Mouse (Mus musculus): ENCODE measurements around the gene Ubxn2a. TPM values are rescaled to one million over a fixed set of nuclear protein-coding genes. Genes with fewer than 3 reads are reported as not detected.
"Not testable (repeated sequence)": the region's sequence is repeated elsewhere in the genome, so short reads cannot be mapped to it uniquely, and the experiment has no call there.

The Ubxn2a gene
- polyA plus RNA-seq, 1 experiment from 2014 or later, result 35.8 TPM

- not testable (repeated sequence) for H3K9ac ChIP-seq; H3K27ac ChIP-seq; H3K36me3 ChIP-seq; H3K4me2 ChIP-seq; H3K4me3 ChIP-seq (replicated peaks); H3K9me3 ChIP-seq (replicated peaks); H3K27me3 ChIP-seq; DNase-seq; ATAC-seq (ENCODE audit: low read depth)
- H3K4me1 ChIP-seq (replicated peaks), result peaks cover 19% of the 10 kb centered on the region
- WGBS (ENCODE audit: insufficient replicate concordance), result 90% methylated on average over 1 of the region's 1 CpGs
These were observed 3.0 kb upstream of the Ubxn2a start for GRCm38 (mm10) chr12:4910496-4910895.

- ATAC-seq (ENCODE audit: low read depth) (no peak), DNase-seq (no peak)
- H3K9ac ChIP-seq, result peak overlapping the region; percentile 97; the same call in 1 of the 2 replicates
- H3K4me2 ChIP-seq, result peak overlapping the region; percentile 82
- peak overlapping the region; percentile 89 for H3K4me3 ChIP-seq (replicated peaks)
- peaks cover 10% of the 10 kb centered on the region for H3K36me3 ChIP-seq
- H3K4me1 ChIP-seq (replicated peaks), result peaks cover 33% of the 10 kb centered on the region
- no peaks in the 10 kb centered on the region for H3K27me3 ChIP-seq
- H3K27ac ChIP-seq, result no peak overlapping the region; the same call in 1 of the 2 replicates
- WGBS (ENCODE audit: insufficient replicate concordance), result 82% methylated on average over 7 of the region's 7 CpGs
- no peaks in the 10 kb centered on the region for H3K9me3 ChIP-seq (replicated peaks)
These were observed 886 bp upstream of the Ubxn2a start for GRCm38 (mm10) chr12:4908391-4908790.

GRCm38 (mm10) chr12:4906476-4906875 lies 1.0 kb downstream of the Ubxn2a start:
- ATAC-seq (ENCODE audit: low read depth), result no peak
- WGBS (ENCODE audit: insufficient replicate concordance), result 13% methylated on average over 7 of the region's 7 CpGs
- peaks cover 21% of the 10 kb centered on the region for H3K36me3 ChIP-seq

GRCm38 (mm10) chr12:4905946-4906345 lies 1.6 kb downstream of the Ubxn2a start:
- H3K4me3 ChIP-seq (replicated peaks), result peak overlapping the region; percentile 89
- 54% methylated on average over 7 of the region's 7 CpGs for WGBS (ENCODE audit: insufficient replicate concordance)
- no peak for ATAC-seq (ENCODE audit: low read depth)
- H3K9ac ChIP-seq, result peak overlapping the region; percentile 97
- H3K4me2 ChIP-seq, result peak overlapping the region; percentile 82
- H3K36me3 ChIP-seq, result peaks cover 25% of the 10 kb centered on the region
- H3K27me3 ChIP-seq, result no peaks in the 10 kb centered on the region
- H3K27ac ChIP-seq, result peak overlapping the region; percentile 97
- H3K9me3 ChIP-seq (replicated peaks), result no peaks in the 10 kb centered on the region
- DNase-seq, result no peak
- peaks cover 33% of the 10 kb centered on the region for H3K4me1 ChIP-seq (replicated peaks)

More at GRCm38 (mm10) chr12:4906476-4906875, 1.0 kb downstream of the Ubxn2a start:
- peaks cover 33% of the 10 kb centered on the region for H3K4me1 ChIP-seq (replicated peaks)
- H3K27me3 ChIP-seq, result no peaks in the 10 kb centered on the region
- peak overlapping the region; percentile 97 for H3K9ac ChIP-seq
- H3K27ac ChIP-seq, result peak overlapping the region; percentile 97
- H3K4me3 ChIP-seq (replicated peaks), result peak overlapping the region; percentile 89
- no peak for DNase-seq
- H3K4me2 ChIP-seq, result peak overlapping the region; percentile 82
- H3K9me3 ChIP-seq (replicated peaks), result no peaks in the 10 kb centered on the region

GRCm38 (mm10) chr12:4898024-4898423 lies 9.5 kb downstream of the Ubxn2a start:
- Histone ChIP-seq H3K27me3 (no peaks in the 10 kb centered on the region), H3K9me3 (replicated peaks) (no peaks in the 10 kb centered on the region), H3K4me2 (no peak overlapping the region), H3K9ac (no peak overlapping the region), H3K4me1 (replicated peaks) (0 out of 2 replicates have a peak, but pooled peaks cover 7% of the 10 kb centered on the region), H3K4me3 (replicated peaks) (no peak overlapping the region), H3K27ac (no peak overlapping the region), H3K36me3 (peaks cover 35% of the 10 kb centered on the region)
- ATAC-seq (ENCODE audit: low read depth) (no peak), DNase-seq (no peak)
- 91% methylated on average over 5 of the region's 5 CpGs for WGBS (ENCODE audit: insufficient replicate concordance)

GRCm38 (mm10) chr12:4889891-4890290 lies 17.6 kb downstream of the Ubxn2a start:
- H3K36me3 ChIP-seq, result peaks cover 53% of the 10 kb centered on the region
- H3K27ac ChIP-seq, result no peak overlapping the region
- DNase-seq, result no peak
- ATAC-seq (ENCODE audit: low read depth), result no peak
- no peaks in the 10 kb centered on the region for H3K9me3 ChIP-seq (replicated peaks)
- H3K9ac ChIP-seq, result no peak overlapping the region
- H3K27me3 ChIP-seq, result no peaks in the 10 kb centered on the region
- H3K4me3 ChIP-seq (replicated peaks), result no peak overlapping the region
- H3K4me2 ChIP-seq, result no peak overlapping the region
- 47% methylated on average over 1 of the region's 1 CpGs for WGBS (ENCODE audit: insufficient replicate concordance)
- peaks cover 28% of the 10 kb centered on the region for H3K4me1 ChIP-seq (replicated peaks)

- Histone ChIP-seq H3K27me3 (no peaks in the 10 kb centered on the region), H3K9me3 (replicated peaks) (no peaks in the 10 kb centered on the region), H3K4me3 (replicated peaks) (no peak overlapping the region), H3K9ac (no peak overlapping the region), H3K27ac (no peak overlapping the region), H3K36me3 (peaks cover 57% of the 10 kb centered on the region), H3K4me2 (no peak overlapping the region), H3K4me1 (replicated peaks) (peaks cover 28% of the 10 kb centered on the region)
- ATAC-seq (ENCODE audit: low read depth) (no peak), DNase-seq (no peak)
- 65% methylated on average over 2 of the region's 2 CpGs for WGBS (ENCODE audit: insufficient replicate concordance)
These were observed 18.3 kb downstream of the Ubxn2a start for GRCm38 (mm10) chr12:4889251-4889650.

GRCm38 (mm10) chr12:4888739-4889138 lies 18.8 kb downstream of the Ubxn2a start:
- no peak overlapping the region for H3K9ac ChIP-seq
- peak overlapping the region; percentile 23; the same call in 1 of the 2 replicates for H3K27ac ChIP-seq
- ATAC-seq (ENCODE audit: low read depth), result peak; percentile 96
- no peaks in the 10 kb centered on the region for H3K9me3 ChIP-seq (replicated peaks)
- no peak overlapping the region for H3K4me2 ChIP-seq
- H3K27me3 ChIP-seq, result no peaks in the 10 kb centered on the region
- H3K36me3 ChIP-seq, result peaks cover 55% of the 10 kb centered on the region
- no peak for DNase-seq
- peaks cover 28% of the 10 kb centered on the region for H3K4me1 ChIP-seq (replicated peaks)
- no peak overlapping the region for H3K4me3 ChIP-seq (replicated peaks)

- H3K27me3 ChIP-seq; DNase-seq; H3K4me2 ChIP-seq; ATAC-seq (ENCODE audit: low read depth); H3K9ac ChIP-seq; H3K4me3 ChIP-seq (replicated peaks); H3K9me3 ChIP-seq (replicated peaks); H3K27ac ChIP-seq: not testable (repeated sequence)
- peaks cover 58% of the 10 kb centered on the region for H3K36me3 ChIP-seq
- WGBS (ENCODE audit: insufficient replicate concordance), result 90% methylated on average over 4 of the region's 4 CpGs
- peaks cover 28% of the 10 kb centered on the region for H3K4me1 ChIP-seq (replicated peaks)
These were observed 20.9 kb downstream of the Ubxn2a start for GRCm38 (mm10) chr12:4886581-4886980.

- WGBS (ENCODE audit: insufficient replicate concordance), result 74% methylated on average over 1 of the region's 1 CpGs
- Histone ChIP-seq H3K27me3 (no peaks in the 10 kb centered on the region), H3K4me3 (replicated peaks) (no peak overlapping the region), H3K36me3 (peaks cover 59% of the 10 kb centered on the region), H3K9me3 (replicated peaks) (no peaks in the 10 kb centered on the region), H3K4me2 (no peak overlapping the region), H3K9ac (no peak overlapping the region), H3K4me1 (replicated peaks) (peaks cover 19% of the 10 kb centered on the region), H3K27ac (no peak overlapping the region)
- DNase-seq (no peak), ATAC-seq (ENCODE audit: low read depth) (no peak)
These were observed 22.4 kb downstream of the Ubxn2a start for GRCm38 (mm10) chr12:4885062-4885461.

- no peak for ATAC-seq (ENCODE audit: low read depth)
- peaks cover 66% of the 10 kb centered on the region for H3K36me3 ChIP-seq
- peaks cover 6% of the 10 kb centered on the region for H3K4me1 ChIP-seq (replicated peaks)
- no peaks in the 10 kb centered on the region for H3K27me3 ChIP-seq
- 78% methylated on average over 2 of the region's 2 CpGs for WGBS (ENCODE audit: insufficient replicate concordance)
- H3K9ac ChIP-seq, result no peak overlapping the region
- no peak overlapping the region for H3K4me2 ChIP-seq
- H3K9me3 ChIP-seq (replicated peaks), result no peaks in the 10 kb centered on the region
- DNase-seq, result no peak
- H3K4me3 ChIP-seq (replicated peaks), result no peak overlapping the region
- no peak overlapping the region for H3K27ac ChIP-seq
These were observed 25.4 kb downstream of the Ubxn2a start for GRCm38 (mm10) chr12:4882086-4882485.

GRCm38 (mm10) chr12:4879048-4879447 lies 28.5 kb downstream of the Ubxn2a start:
- Histone ChIP-seq H3K4me2 (no peak overlapping the region), H3K36me3 (peaks cover 51% of the 10 kb centered on the region), H3K9me3 (replicated peaks) (no peaks in the 10 kb centered on the region), H3K9ac (no peak overlapping the region), H3K27me3 (no peaks in the 10 kb centered on the region), H3K4me3 (replicated peaks) (no peak overlapping the region), H3K27ac (no peak overlapping the region), H3K4me1 (replicated peaks) (peaks cover 28% of the 10 kb centered on the region)
- ATAC-seq (ENCODE audit: low read depth), result no peak
- WGBS (ENCODE audit: insufficient replicate concordance), result 84% methylated on average over 5 of the region's 5 CpGs
- no peak for DNase-seq
